Mouse (Mus musculus) G1E (cell line): ENCODE measurements around the gene Gnaq.

Experiments used
- CTCF ChIP-seq: IDR thresholded peaks from 2 replicates; pipeline ENCODE4 v1.5.1; 2012; ENCODE audit warnings: low read depth, low read length, inconsistent platforms, mixed read lengths
- POLR2AphosphoS5 ChIP-seq: IDR thresholded peaks from 2 replicates; pipeline ENCODE4 v1.6.1; 2012; ENCODE audit warnings: low read depth, low read length, inconsistent platforms; ENCODE audit not compliant: insufficient replicate concordance
- TAL1 ChIP-seq: conservative IDR thresholded peaks from 2 replicates; pipeline ENCODE4 v1.6.1; 2012; ENCODE audit warnings: low read depth, low read length, inconsistent platforms, mixed read lengths

DNA sequence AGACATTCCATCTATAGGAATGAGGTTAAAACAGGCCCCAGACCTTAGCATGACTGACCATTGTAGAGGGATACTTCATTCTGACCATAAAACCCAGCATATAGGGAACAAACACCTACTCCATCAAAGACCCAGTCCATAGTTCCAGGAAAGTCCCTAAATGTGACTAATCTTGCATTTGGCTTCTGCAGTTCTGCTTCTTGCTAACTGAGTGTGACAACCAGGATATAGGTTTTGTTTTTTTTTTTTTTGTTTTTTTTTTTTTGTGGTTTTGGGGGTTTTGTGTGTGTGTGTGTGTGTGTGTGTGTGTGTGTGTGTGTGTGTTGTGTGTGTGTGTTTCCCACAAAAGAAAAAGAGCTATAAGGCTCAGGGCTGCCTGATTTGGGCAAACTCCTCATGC is 46.0 kb upstream of the Gnaq start:
- TF ChIP-seq CTCF (no peak), POLR2AphosphoS5 (no peak), TAL1 (no peak)
